Mouse (Mus musculus): ENCODE measurements around the gene Specc1l. TPM values are rescaled to one million over a fixed set of nuclear protein-coding genes. Genes with fewer than 3 reads are reported as not detected.

The Specc1l gene
- polyA plus RNA-seq, 1 experiment from 2014 or later: 50.5 TPM

DNA sequence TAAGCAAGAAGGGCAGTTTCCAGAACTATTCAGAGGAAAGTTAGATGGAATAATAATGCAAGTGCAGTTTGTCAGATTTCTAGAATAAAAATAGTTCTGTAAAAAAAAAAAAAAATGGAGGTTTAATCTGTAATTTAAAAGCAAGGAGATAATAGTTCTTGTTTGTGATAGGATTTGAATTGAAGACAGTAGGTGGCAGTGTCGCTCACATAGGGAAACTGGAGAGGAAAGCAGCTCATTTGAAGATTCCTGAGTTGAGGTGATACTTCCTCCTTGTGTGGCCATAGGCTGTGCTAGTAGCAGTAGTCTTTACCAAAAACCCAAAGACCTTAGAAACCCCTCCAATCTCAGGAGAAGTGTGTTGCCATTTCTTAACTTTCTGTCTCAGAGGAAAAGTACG, 43.2 kb downstream of the Specc1l start:
- 70% methylated on average over 2 of the region's 2 CpGs for WGBS

DNA sequence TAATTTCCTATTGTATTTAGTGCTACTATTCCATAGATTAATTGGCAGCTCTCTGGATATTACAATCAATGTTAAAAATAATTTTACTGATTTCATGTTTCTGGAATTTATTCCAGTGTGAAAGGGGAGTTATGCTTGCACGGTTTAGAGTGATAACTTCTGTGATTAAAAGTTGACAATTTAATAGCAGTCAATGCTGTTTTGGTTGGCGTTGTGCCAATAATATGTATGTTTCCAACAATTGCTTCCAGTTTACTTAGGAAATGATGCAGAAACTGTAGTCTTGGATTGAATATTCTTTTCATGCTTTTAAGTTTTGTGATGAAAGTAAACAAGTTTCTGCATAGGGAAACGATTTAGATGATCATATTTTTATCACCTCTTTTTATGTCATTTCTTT, 45.5 kb downstream of the Specc1l start:
- no peak for ATAC-seq (ENCODE audit: low FRiP score)
- no peak overlapping the region for H3K4me2 ChIP-seq
- H3K9me3 ChIP-seq: no peaks in the 10 kb centered on the region
- 0 out of 2 replicates have a peak, but pooled peaks cover 2% of the 10 kb centered on the region for H3K4me1 ChIP-seq
- H3K27me3 ChIP-seq: no peaks in the 10 kb centered on the region
- H3K9ac ChIP-seq: no peak overlapping the region
- no peak overlapping the region for H3K27ac ChIP-seq
- WGBS: 82% methylated on average over 3 of the region's 3 CpGs
- H3K4me3 ChIP-seq (replicated peaks): no peak overlapping the region
- peaks cover 51% of the 10 kb centered on the region for H3K36me3 ChIP-seq (replicated peaks)

More for the DNA sequence above, 43.2 kb downstream of the Specc1l start:
- no peak for ATAC-seq (ENCODE audit: low FRiP score)
- Histone ChIP-seq H3K27ac (no peak overlapping the region), H3K36me3 (replicated peaks) (peaks cover 31% of the 10 kb centered on the region), H3K27me3 (no peaks in the 10 kb centered on the region), H3K4me1 (0 out of 2 replicates have a peak, but pooled peaks cover 2% of the 10 kb centered on the region), H3K9me3 (no peaks in the 10 kb centered on the region), H3K4me2 (no peak overlapping the region), H3K4me3 (replicated peaks) (no peak overlapping the region), H3K9ac (no peak overlapping the region)

DNA sequence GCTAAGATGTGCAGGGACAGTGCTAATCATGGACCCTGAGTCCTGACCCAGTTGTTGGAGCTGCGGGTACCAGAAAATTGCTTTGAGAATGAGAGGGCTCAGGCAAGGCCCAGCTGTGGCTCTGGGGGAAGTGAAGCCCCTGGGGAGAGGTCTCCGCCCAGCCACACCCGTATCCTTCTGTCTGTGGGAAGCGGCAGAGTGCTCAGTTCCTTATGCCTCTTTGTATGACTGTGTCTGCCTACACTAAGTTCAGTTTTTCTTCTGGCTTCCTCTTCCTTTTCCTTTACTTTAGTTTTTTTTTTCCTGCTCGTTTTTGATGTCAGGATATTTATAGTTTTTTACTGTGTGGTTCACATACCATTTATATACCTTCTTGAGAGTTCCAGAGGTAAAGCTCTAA, 46.4 kb downstream of the Specc1l start:
- Histone ChIP-seq H3K9me3 (no peaks in the 10 kb centered on the region), H3K36me3 (replicated peaks) (peaks cover 54% of the 10 kb centered on the region), H3K27ac (no peak overlapping the region), H3K4me3 (replicated peaks) (no peak overlapping the region), H3K4me1 (0 out of 2 replicates have a peak, but pooled peaks cover 2% of the 10 kb centered on the region), H3K9ac (no peak overlapping the region), H3K27me3 (no peaks in the 10 kb centered on the region), H3K4me2 (no peak overlapping the region)
- 79% methylated on average over 5 of the region's 5 CpGs for WGBS
- no peak for ATAC-seq (ENCODE audit: low FRiP score)

DNA sequence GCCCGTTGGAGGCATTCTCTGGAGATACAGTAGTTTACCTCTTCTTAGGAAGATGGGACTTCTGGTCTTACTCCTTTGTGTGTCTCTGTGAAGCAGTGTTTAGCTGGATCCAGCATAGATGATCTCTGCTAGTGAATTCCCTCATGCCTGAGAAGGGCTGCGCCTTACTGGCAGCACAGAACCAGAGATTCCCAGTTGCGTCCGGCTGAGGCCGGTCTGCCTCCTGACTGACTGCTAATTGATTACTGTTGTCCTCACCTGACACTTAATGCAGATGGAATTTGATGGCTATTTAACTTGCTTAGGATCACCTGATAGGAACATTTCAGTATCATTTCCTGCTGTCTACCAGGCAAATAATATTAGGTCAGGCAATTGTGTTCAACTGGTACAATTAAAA, 49.4 kb downstream of the Specc1l start:
- peaks cover 76% of the 10 kb centered on the region for H3K36me3 ChIP-seq (replicated peaks)
- H3K4me3 ChIP-seq (replicated peaks): no peak overlapping the region
- H3K4me1 ChIP-seq: 0 out of 2 replicates have a peak, but pooled peaks cover 2% of the 10 kb centered on the region
- no peaks in the 10 kb centered on the region for H3K27me3 ChIP-seq
- WGBS: over 99% methylated on average over 5 of the region's 5 CpGs
- no peak overlapping the region for H3K9ac ChIP-seq
- no peak overlapping the region for H3K27ac ChIP-seq
- H3K9me3 ChIP-seq: no peaks in the 10 kb centered on the region
- no peak for ATAC-seq (ENCODE audit: low FRiP score)
- H3K4me2 ChIP-seq: no peak overlapping the region

DNA sequence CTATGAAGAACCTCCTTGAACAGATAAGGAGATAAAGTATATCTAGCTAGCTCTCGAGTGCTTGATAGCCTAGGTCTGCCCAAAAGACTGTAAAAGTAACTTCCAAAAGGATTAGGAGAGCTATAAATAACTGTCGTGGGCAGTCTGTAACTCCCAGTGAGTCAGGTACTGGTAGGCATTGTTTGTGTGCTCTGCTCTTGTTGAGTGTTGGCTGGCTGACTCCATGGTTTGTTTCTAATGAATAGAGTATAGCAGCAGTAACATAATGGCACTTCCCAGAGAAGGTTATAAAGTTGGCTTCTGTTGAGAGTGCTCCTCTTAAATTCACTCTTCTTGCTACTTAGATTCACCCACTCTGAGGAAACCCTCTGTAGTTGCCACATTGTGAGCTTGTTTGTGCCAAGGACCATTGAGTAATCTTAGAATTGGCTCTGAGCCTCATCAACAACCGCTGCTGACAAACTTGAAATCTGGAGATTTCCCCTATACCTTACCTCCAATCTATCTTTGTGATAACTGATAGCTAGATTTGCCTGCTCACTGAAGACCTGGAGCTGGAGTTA, 53.2 kb downstream of the Specc1l start:
- Histone ChIP-seq H3K4me1 (no peaks in the 10 kb centered on the region), H3K9ac (no peak overlapping the region), H3K36me3 (replicated peaks) (peaks cover 86% of the 10 kb centered on the region), H3K4me2 (no peak overlapping the region), H3K27me3 (no peaks in the 10 kb centered on the region), H3K4me3 (replicated peaks) (no peak overlapping the region), H3K9me3 (no peaks in the 10 kb centered on the region), H3K27ac (no peak overlapping the region)
- ATAC-seq (ENCODE audit: low FRiP score): no peak
- WGBS: 87% methylated on average over 3 of the region's 3 CpGs

DNA sequence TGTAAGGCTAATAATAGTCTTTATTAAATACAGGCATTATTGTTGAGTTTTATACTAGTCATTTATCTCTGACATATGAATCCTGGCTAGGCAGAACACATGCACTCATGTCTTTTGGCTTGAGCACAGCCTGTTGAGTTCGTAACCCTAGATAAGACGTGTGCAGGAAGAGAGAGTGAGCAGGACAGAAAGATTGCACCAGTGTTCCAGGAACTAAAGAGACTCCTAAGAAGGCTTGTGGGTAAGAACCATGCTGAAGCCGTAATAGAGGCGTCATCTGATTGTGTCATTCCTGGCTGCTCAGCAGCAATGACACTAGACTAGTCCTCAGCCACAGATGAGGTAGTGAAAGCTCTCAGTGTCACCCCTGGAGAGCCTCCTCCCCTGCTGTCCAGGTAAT, 61.1 kb downstream of the Specc1l start:
- Histone ChIP-seq H3K36me3 (replicated peaks) (peaks cover 65% of the 10 kb centered on the region), H3K4me3 (replicated peaks) (no peak overlapping the region), H3K27me3 (no peaks in the 10 kb centered on the region), H3K9me3 (no peaks in the 10 kb centered on the region), H3K4me2 (no peak overlapping the region), H3K9ac (no peak overlapping the region), H3K27ac (no peak overlapping the region), H3K4me1 (no peaks in the 10 kb centered on the region)
- WGBS: 94% methylated on average over 4 of the region's 4 CpGs
- no peak for ATAC-seq (ENCODE audit: low FRiP score)

DNA sequence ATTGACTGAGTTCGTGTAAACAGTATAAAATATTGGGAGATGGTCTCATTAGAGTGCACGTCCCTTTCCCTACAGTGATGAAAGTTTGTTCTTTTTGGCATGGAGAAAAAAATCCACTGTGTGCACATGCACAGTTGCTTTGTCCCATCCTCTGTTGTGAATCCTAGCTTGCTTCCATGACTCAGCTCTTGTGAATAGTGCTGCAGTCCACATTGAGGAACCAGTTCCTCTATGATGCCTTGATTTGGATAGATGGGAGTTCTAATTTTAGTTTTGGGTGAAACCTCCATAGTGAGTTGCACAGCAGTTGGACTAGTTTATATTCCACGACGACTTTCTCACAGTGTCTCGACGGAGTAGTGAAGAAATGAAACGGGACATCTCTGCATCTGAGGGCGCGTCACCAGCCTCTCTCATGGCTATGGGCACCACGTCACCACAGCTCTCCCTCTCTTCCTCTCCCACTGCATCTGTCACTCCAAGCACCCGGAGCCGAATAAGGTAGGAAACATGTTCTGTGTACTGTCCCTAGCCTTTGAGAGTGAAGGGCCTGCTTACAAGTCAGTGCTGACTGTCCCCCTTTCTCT, 64.6 kb downstream of the Specc1l start:
- Histone ChIP-seq H3K9me3 (no peaks in the 10 kb centered on the region), H3K4me1 (no peaks in the 10 kb centered on the region), H3K9ac (no peak overlapping the region), H3K27me3 (no peaks in the 10 kb centered on the region), H3K27ac (no peak overlapping the region), H3K4me3 (replicated peaks) (no peak overlapping the region), H3K36me3 (replicated peaks) (peaks cover 64% of the 10 kb centered on the region), H3K4me2 (no peak overlapping the region)
- no peak for ATAC-seq (ENCODE audit: low FRiP score)
- 94% methylated on average over 12 of the region's 12 CpGs for WGBS

DNA sequence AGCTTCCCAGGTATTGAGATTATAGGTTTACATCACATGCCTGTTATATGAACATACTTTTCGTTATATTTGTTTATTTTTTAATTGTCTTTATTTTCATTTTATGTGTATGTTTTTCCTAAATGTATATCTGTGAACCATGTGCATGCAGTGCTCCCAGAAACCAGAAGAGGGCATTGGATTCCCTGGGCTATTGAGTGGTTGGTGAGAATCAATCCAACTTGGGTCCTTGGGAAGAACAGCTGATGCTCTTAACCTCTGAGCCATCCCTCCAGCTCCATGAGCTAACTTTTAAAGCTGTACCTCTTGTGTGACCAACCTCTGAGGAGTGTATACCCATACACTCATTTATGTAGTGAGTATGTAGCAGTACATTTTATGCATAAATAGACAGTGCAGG, 65.6 kb downstream of the Specc1l start:
- peaks cover 59% of the 10 kb centered on the region for H3K36me3 ChIP-seq (replicated peaks)
- no peaks in the 10 kb centered on the region for H3K4me1 ChIP-seq
- no peak for ATAC-seq (ENCODE audit: low FRiP score)

DNA sequence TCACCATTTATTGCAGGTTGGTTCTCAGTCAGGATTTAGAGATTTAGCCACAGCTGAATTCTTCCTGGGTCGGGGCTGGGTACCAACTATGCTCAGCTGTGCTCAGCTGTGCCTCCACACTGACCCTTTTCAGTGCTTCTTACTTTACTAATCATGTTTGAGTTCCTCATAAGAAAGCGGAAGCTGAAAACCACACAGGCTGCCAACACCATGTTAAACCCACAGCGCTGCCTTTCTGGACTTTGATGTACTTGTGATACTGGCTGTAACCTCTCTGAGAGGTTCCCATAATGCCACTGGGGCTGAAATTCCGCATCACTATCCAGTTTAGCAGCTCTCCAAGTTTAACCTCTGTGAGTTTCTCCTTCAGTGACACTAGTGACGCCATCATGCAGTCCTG, 70.8 kb downstream of the Specc1l start:
- Histone ChIP-seq H3K4me2 (no peak overlapping the region), H3K27me3 (no peaks in the 10 kb centered on the region), H3K36me3 (replicated peaks) (peaks cover 41% of the 10 kb centered on the region), H3K27ac (no peak overlapping the region), H3K4me1 (no peaks in the 10 kb centered on the region), H3K9ac (no peak overlapping the region), H3K9me3 (no peaks in the 10 kb centered on the region), H3K4me3 (replicated peaks) (no peak overlapping the region)
- 93% methylated on average over 5 of the region's 5 CpGs for WGBS
- no peak for ATAC-seq (ENCODE audit: low FRiP score)

More for the DNA sequence above, 65.6 kb downstream of the Specc1l start:
- Histone ChIP-seq H3K9me3 (no peaks in the 10 kb centered on the region), H3K9ac (no peak overlapping the region), H3K4me3 (replicated peaks) (no peak overlapping the region), H3K27me3 (no peaks in the 10 kb centered on the region), H3K4me2 (no peak overlapping the region), H3K27ac (no peak overlapping the region)
- 85% methylated on average over 1 of the region's 1 CpGs for WGBS

DNA sequence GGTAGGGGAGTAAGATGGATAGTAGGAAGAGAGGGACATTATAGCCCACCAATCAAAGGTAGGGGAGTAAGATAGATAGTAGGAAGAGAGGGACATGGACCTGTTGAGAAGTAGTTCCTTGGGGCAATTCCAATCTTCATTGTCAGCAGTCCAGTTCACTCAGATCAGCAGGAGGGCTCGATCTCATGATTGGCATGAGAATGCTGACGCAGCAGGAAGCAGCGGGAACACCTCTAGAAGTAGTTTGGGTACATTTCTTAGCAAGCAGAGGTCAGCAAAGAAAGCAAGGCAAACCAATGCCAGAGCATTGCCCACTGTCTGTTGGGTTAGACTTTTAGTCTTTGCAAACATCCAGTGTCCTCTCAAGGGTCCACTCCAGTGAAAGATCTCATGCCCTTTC, 71.9 kb downstream of the Specc1l start:
- H3K9me3 ChIP-seq: no peaks in the 10 kb centered on the region
- H3K4me1 ChIP-seq: no peaks in the 10 kb centered on the region
- no peak overlapping the region for H3K4me3 ChIP-seq (replicated peaks)
- no peak overlapping the region for H3K4me2 ChIP-seq
- no peaks in the 10 kb centered on the region for H3K27me3 ChIP-seq
- H3K36me3 ChIP-seq (replicated peaks): peaks cover 38% of the 10 kb centered on the region
- H3K27ac ChIP-seq: no peak overlapping the region
- ATAC-seq (ENCODE audit: low FRiP score): no peak
- H3K9ac ChIP-seq: no peak overlapping the region
- 89% methylated on average over 3 of the region's 3 CpGs for WGBS

DNA sequence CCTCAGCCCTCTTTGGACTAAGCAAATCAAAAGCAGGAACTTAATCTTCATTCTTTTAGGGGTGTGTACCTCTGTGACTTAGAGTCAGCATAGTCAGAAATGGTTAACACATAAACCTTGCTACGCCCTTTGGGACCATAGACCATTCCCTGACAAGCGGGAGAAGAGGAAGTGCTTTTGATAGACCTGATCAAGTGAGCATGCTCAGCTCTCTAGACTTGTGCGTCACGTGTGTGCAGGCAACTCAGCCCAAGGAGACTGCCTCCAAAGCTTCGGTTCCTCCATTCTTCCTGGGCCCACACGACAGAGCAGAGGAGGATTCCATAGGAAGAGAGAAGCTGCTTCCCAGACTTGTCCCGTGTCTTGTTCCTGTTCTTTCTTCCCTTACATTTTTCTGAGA, 76.7 kb downstream of the Specc1l start:
- Histone ChIP-seq H3K4me1 (no peaks in the 10 kb centered on the region), H3K27ac (no peak overlapping the region), H3K27me3 (no peaks in the 10 kb centered on the region), H3K9ac (no peak overlapping the region), H3K36me3 (replicated peaks) (peaks cover 25% of the 10 kb centered on the region), H3K9me3 (no peaks in the 10 kb centered on the region), H3K4me3 (replicated peaks) (no peak overlapping the region), H3K4me2 (no peak overlapping the region)
- WGBS: 95% methylated on average over 7 of the region's 7 CpGs
- ATAC-seq (ENCODE audit: low FRiP score): no peak

DNA sequence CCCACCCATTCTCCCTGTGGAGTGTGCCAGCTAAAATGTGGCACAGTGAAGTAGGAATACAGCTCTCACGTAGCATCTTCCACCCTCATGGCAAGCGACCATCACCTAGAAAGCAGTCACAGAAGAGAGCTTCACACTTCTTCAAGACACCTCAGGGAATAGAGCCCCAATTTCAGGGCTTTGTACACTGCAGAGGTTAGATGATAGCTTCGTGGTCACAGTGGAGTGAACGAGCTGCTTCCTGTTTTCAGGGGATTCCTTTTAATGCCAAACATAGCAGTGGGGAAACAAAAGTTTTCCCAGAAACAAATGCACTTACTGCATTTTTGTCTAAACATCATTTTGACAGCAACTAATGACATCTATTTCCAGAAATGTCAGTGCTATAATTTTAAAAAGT, 77.5 kb downstream of the Specc1l start:
- ATAC-seq (ENCODE audit: low FRiP score): no peak
- no peak overlapping the region for H3K27ac ChIP-seq
- WGBS: 81% methylated on average over 4 of the region's 4 CpGs

DNA sequence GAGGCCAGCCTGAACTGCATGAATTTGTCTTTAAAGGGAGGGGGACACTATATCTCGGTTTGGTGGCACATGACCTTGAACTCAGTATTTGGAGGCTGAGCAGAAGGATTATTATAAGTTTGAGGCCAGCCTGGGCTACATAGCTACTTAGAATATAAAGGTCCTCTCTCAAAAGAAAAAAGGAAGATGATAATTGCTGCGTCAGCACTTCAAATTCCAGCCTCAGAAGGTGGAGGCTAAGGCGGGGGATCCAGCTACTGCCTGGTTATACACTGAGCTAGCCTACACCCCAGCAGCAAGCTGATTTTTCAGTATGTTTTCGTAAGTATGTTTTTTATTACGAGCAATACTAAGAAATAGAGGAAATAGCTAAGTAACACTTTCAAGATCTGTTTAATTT, 78.8 kb downstream of the Specc1l start:
- Histone ChIP-seq H3K4me3 (replicated peaks) (no peak overlapping the region), H3K4me2 (no peak overlapping the region), H3K9ac (no peak overlapping the region), H3K4me1 (no peaks in the 10 kb centered on the region), H3K27ac (no peak overlapping the region), H3K9me3 (no peaks in the 10 kb centered on the region), H3K27me3 (no peaks in the 10 kb centered on the region), H3K36me3 (replicated peaks) (peaks cover 16% of the 10 kb centered on the region)
- no peak for ATAC-seq (ENCODE audit: low FRiP score)
- WGBS: 87% methylated on average over 5 of the region's 5 CpGs

More for the DNA sequence above, 77.5 kb downstream of the Specc1l start:
- no peak overlapping the region for H3K4me3 ChIP-seq (replicated peaks)
- peaks cover 18% of the 10 kb centered on the region for H3K36me3 ChIP-seq (replicated peaks)
- no peak overlapping the region for H3K4me2 ChIP-seq
- H3K9me3 ChIP-seq: no peaks in the 10 kb centered on the region
- H3K27me3 ChIP-seq: no peaks in the 10 kb centered on the region
- no peak overlapping the region for H3K9ac ChIP-seq
- no peaks in the 10 kb centered on the region for H3K4me1 ChIP-seq

All from forebrain, embryonic 12.5 days (tissue).